Mouse (Mus musculus): ENCODE data around the gene Ano8.

Ano8 gene

DNA sequence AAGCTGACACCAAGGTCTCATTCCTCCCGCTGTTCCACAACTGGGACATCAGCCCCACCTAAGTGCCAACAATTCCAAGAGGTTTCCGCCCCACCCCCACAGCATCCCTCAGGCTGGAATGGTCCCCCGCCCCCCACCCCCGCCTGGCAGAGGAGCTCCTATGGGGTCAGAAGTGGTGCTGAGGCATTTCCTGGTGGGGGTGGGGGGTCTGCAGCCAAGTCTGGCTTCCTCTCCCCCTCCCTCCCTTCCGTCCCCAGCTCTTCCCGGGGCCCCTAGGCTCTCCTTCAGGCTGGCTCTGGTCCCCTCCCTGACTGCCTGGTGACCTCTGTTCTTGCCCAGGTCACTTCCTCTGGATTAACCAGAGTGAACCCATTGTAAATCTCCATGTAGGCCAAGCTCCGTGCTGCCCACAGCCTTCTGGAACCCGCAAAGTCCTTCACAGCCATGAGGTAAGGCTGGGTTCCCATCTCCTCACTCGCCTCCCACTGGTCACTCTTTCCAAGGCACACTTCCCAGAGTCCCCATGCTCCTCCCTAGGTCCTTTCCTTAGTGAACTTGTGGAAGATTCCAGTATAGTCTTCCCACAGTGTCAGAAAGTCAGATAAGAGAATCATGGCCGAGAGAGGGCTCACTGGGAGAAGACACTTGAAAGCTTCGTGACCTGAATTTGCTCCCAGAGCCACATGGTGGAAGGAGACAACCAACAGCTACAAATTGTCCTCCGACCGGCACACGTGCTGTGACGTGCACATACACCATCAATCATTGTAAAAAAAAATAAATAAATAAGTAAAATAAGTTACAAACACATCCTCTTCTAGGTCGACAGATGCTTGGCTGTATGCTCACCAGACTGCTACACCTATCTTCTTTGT lies 13.3 kb upstream of the Ano8 start:
- no peak for DNase-seq (ENCODE audit: low spot score in 2 of 2)

DNA sequence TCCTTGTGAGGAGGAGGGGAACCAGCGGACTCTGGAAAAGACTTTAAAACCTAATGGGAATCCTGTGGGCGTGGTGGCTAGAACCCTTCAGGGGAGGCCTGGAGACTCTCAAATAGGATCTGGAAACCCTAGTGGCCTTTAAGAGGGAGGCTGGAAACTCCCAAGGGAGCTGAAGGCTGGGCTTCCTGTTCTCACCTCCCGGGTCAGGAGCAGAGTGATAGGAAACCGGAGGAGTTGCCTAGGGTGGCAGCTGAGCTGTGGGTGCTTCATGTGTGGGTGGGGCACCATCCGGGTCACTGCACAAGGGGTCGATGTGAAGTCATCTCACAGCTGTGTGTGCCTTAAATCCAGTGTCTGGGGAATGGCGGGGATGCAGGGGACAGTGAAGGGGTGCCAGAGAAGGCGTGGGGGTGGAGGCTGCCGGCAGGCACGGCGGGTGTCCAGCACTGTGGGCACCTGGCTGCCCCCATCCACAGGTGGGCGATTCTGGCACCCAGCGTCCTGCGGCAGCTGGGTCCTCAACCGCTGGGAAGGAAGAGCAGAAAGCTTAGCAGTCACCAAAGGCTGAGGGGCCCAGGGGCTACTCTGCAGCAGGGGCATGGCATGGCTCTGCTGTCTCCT lies 12.2 kb upstream of the Ano8 start:
- DNase-seq (ENCODE audit: low spot score in 2 of 2) = no peak

GRCm38 (mm10) chr8:71497077-71497645 lies 11.4 kb upstream of the Ano8 start:
- no peak for DNase-seq (ENCODE audit: low spot score in 2 of 2)

- no peak for DNase-seq (ENCODE audit: low spot score in 2 of 2)
Measured at GRCm38 (mm10) chr8:71496481-71496880, 10.7 kb upstream of the Ano8 start.

DNA sequence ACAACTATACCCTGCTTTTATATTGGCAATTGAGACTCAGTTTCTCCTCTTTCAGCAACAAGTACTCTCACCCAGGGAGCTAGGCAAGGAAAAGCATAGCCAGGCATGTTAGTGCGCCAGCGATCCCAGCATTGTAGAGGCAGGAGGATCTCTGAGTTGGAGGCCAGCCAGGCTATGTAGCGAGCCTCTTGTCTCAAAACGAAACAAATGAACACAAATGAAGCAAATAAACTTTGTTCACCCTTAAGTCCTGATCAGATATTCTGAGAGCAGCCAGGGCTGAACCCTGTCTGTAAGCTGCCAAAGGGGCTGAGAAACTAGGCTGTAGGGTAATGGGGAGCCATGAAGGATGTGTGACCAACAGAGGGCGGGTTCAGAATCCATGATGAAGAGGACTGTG lies 10.0 kb upstream of the Ano8 start:
- DNase-seq (ENCODE audit: low spot score in 2 of 2) = no peak

- peak; percentile 61 to 79 for DNase-seq (ENCODE audit: low spot score in 2 of 2)
Measured at GRCm38 (mm10) chr8:71495039-71495438, 9.3 kb upstream of the Ano8 start.

GRCm38 (mm10) chr8:71488454-71488853 lies 2.7 kb upstream of the Ano8 start:
- DNase-seq (ENCODE audit: low spot score in 2 of 2) = peak; percentile 79 to 86

- peak; percentile 62 to 66 for DNase-seq (ENCODE audit: low spot score in 2 of 2)
Measured at GRCm38 (mm10) chr8:71487691-71488445, 2.1 kb upstream of the Ano8 start, which contains the start of gene Gtpbp3. TSS of gene Gtpbp3 (plus strand) at chr8:71488103.

GRCm38 (mm10) chr8:71486136-71486529 lies 370 bp upstream of the Ano8 start:
- DNase-seq (ENCODE audit: low spot score in 2 of 2) = no peak

- DNase-seq (ENCODE audit: low spot score in 2 of 2) = no peak
Measured at GRCm38 (mm10) chr8:71484736-71485135, 1.0 kb downstream of the Ano8 start.

DNA sequence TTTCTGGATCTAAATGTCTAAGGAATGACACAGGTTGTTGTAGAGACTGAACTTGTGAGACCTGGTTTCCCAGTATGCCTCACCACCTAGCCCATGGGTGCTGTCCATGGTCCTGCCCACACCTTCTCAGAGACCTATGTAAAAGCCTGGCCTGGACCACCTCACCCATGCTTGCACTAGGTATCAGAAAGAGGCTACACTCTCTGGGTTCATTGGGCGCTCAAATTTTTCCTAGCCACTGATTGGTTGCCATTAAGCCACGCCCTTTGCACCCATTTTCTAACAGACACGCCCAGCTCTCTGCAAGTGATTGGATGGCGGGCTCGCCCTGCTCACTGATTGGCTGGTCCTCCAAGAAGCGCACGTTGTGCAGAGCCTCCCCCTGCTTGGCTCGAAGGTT lies 1.8 kb downstream of the Ano8 start:
- DNase-seq (ENCODE audit: low spot score in 2 of 2) = no peak

- DNase-seq (ENCODE audit: low spot score in 2 of 2) = no peak
Measured at GRCm38 (mm10) chr8:71478943-71479342, 6.8 kb downstream of the Ano8 start.

DNA sequence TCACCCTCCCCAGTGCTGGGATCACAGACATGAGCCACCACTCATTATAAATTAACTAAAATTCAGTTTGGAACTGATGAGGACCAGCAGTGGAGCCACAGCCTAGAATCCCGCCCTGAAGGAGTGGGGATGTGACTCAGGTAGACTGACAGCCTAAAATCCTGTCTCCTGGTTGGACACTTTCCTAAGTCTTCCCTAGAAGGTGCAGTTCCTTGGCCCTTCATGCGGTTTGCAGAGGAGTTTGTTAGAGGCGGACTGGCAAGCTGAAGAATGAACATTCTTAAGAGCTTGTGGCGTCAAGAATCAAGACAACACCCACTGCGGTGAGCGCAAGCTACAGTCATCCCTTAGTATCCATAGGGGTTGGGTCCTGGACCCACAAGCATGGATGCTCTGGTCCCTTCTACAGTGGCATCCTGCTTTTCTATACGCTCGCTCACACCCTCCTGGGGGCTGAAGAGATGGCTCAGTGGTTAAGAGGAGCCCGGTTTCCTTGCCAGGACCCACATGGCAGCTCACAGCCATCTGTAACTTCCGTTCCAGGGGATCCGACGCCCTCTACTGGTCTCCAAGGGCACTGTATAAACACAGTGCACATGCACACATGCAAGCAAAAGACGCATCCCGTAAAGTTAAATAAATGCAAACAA lies 8.4 kb downstream of the Ano8 start:
- no peak for DNase-seq (ENCODE audit: low spot score in 2 of 2)

DNA sequence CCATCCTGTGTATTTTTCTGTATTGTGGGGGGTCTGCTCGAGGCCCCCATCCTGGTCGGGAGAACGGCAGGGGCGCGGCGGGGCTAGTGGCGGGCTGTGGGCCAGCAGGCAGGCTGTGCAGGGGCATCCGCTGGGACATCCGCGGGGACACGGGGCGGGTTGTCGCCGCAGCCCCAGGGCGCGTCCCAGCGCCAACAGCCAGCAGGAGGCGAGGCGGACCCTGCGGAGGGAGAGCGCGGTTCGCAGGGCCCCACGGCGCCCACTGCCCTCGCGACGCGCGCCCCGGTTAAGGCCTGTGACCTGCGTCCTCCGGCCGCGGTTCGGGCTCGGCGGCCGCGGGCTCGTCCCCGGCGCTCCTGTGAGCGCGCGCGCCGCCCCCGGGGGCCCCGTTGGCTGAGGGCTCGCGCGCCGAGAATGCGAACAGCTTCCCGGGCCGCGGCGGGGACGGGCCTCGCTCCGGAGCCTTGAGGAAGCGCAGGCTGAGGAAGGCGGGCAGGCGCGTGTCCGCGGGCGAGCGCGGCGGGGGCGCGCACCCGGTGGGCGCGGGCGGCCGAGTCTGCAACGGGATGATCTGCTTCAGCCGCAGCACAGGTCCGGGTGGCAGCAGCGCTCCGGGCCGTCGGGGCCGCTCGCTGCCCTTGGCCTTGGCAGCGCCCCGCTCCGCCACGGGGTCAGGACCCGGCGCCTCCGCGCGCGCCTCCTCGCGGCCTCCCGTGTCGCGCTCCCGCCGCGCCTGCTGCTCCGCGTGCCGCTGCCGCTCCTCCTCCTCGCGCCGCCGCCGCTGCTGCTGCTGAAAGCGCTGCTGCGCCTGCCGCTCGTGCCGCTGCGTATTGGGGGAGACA lies 9.4 kb downstream of the Ano8 start:
- DNase-seq (ENCODE audit: low spot score in 2 of 2) = peak; percentile 56 to 69

DNA sequence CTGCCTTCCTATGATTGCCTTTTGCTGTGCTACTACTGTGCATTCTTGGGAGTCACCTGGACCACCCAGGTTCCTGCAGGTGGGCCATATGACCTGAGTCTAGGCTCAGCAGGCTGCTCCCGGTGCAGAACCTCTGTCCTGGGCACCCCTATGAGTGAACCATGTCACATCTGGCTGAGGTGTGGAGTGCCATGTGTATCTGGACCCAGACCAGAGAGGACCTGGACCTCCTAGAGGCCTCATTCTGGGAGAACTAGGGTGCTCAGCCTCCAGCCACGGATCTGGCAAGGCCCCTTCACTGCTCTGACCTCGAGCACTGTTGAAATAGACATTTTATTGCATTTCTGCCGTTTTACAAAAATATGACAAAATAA lies 10.1 kb downstream of the Ano8 start:
- no peak for DNase-seq (ENCODE audit: low spot score in 2 of 2)

DNA sequence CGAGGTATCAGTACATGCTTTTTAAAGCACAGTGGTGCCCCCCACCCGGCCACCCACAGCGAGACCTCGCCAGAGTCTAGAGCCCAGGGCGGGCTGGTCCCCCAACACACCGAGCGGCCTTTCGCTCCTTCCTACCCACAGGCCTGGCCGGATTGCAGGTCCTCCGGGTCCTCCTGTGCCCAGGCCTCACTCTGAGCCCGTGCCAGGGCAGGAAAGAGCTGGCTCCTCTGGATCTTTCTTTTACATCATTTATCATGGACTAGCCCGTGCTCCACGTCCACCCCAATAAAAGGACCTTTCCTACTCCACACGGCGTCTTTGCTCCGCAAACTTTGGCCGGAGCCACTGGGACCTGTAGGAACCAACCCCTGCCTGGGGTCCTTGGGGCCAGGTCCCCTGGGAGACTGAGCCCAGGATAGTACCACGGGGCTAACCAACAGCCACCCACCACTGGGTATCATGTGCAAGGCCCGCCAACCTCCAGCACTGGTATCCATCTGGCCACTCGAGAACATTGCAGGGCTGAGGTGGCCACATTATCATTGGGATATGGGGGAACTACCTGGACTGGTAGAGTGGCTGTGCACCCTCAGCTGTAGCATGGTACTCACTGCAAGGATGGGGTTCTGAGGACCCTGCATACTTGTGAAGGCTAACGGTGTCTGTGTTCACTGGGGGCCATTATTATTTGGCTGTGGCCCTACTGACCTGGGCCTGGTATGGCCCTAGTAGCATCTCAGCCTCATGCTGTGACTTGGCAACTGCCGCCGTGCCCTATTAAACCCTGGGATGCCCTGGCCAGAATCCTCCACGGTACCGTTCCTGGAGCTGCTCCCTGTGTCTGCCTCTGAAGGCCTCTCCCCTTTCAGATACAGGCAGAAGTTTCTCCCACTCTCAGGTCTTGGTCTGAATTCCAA lies 10.7 kb downstream of the Ano8 start:
- no peak for DNase-seq (ENCODE audit: low spot score in 2 of 2)

DNA sequence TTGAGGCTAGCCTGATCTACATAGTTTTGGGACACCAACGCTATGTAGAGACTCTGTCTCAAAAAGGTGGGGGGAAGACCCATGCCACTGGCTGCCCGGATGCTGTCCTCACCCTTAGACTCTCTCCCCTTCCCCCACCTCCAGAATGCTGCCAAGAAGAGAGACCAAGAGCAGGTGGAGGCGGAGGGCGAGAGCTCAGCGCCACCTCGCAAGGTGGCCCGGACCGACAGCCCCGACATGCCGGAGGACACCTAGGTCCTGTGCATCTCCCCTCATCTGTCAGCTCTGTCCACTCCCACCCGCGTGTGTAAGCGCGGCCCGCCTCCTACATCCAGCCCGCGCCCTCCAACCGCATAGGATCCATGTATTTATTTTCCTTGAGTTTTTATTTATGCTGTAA lies 11.4 kb downstream of the Ano8 start:
- no peak for DNase-seq (ENCODE audit: low spot score in 2 of 2)

DNA sequence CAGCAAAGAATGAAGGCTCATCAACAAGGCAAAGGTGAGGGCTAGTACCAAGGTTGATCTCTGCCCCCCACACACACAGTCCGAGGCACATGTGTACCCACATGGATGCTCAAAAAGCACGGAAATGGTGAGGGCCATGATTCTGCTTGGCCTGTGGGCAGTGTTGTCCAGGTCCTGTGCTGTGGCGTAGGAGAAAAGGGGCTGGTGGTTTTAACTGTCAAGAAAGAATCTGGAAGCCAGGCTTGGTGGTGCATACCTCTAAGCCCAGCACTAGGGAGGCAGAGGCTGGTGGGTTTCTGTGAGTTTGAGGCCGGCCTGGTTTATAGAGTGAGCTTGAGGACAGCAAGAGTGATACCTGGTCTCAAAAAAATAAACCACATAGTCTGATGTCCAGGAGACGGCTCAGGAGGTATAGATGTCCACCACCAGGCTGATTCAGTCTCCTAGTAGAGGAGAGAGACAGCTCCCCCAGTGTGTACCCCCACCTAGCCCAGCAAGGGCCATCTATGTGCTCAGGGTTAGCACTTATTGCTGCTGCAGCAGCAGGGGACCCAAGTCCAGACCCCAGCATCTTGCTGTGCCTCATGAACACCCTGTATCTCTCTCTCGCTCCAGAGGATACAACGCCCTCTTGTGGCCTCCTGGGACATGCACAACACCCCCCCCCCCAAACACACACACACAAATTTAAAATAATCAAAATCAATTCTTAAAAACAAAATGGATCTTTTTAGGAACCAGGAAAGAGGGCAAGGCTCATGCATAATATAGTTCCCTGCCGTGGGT lies 13.0 kb downstream of the Ano8 start:
- no peak for DNase-seq (ENCODE audit: low spot score in 2 of 2)

GRCm38 (mm10) chr8:71471861-71472260 lies 13.9 kb downstream of the Ano8 start:
- DNase-seq (ENCODE audit: low spot score in 2 of 2) = no peak

All from spleen, postnatal 14 days (tissue).